Mouse (Mus musculus): ENCODE data around the gene Bub1. TPM values are rescaled to one million over a fixed set of nuclear protein-coding genes. Genes with fewer than 3 reads are reported as not detected.

Gene Bub1
- polyA plus RNA-seq, 1 experiment from 2014 or later = 38.8 TPM

- H3K4me2 ChIP-seq (replicated peaks; ENCODE audit: low read depth, low read length) = peak within 1 kb of the TSS; percentile 76
- H3K9me3 ChIP-seq (ENCODE audit: control insufficient read depth, low read length) = no peaks in the 10 kb centered on the region
- peak; percentile 80 for ATAC-seq (ENCODE audit: low FRiP score, low TSS enrichment)
- H3K9ac ChIP-seq (ENCODE audit: low read depth, low read length) = peak within 1 kb of the TSS; percentile 82
- peak within 1 kb of the TSS; percentile 77 for H3K4me3 ChIP-seq (ENCODE audit: low read length)
- H3K27me3 ChIP-seq (ENCODE audit: control insufficient read depth, insufficient read depth, low read length) = no peaks in the 10 kb centered on the region
- no peak within 1 kb of the TSS for H3K27ac ChIP-seq (ENCODE audit: low read depth, low read length)
- H3K4me1 ChIP-seq (ENCODE audit: control insufficient read depth, insufficient read depth, low read length) = peaks cover 20% of the 10 kb centered on the region
- no peaks in the 10 kb centered on the region for H3K36me3 ChIP-seq (ENCODE audit: control insufficient read depth, insufficient read depth, low read length)
- WGBS = 1% methylated on average over 40 of the region's 40 CpGs
Observed at GRCm38 (mm10) chr2:127788440-127789116, 43.1 kb downstream of the Bub1 start, which contains the start of gene Nphp1. Gene Nphp1, minus strand, starts transcription at chr2:127788897.

DNA sequence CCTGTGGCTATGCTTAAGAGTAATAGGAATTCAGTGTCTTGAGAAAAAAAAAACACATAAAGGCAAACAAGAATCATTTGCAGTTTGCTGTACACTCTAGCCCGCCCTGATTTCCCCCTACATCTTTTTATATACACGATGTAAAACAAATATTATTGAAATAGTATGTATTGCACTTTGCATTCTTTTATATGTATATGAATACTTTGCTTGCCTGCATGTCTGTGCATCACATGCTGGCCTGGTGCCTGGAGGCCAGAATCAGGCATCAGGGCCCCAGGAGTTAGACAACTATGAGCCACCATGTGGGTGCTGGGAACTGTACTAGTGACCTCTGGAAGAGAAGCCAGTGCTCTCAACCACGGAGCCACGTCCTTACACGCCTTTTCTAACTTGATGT is 44.4 kb downstream of the Bub1 start:
- H3K36me3 ChIP-seq (ENCODE audit: control insufficient read depth, insufficient read depth, low read length) = no peaks in the 10 kb centered on the region
- H3K4me3 ChIP-seq (ENCODE audit: low read length) = no peak overlapping the region
- H3K4me1 ChIP-seq (ENCODE audit: control insufficient read depth, insufficient read depth, low read length) = peaks cover 17% of the 10 kb centered on the region
- no peak for ATAC-seq (ENCODE audit: low FRiP score, low TSS enrichment)
- no peaks in the 10 kb centered on the region for H3K9me3 ChIP-seq (ENCODE audit: control insufficient read depth, low read length)
- no peak overlapping the region for H3K27ac ChIP-seq (ENCODE audit: low read depth, low read length)
- H3K27me3 ChIP-seq (ENCODE audit: control insufficient read depth, insufficient read depth, low read length) = no peaks in the 10 kb centered on the region
- no peak overlapping the region for H3K9ac ChIP-seq (ENCODE audit: low read depth, low read length)
- WGBS = 89% methylated on average over 5 of the region's 5 CpGs
- no peak overlapping the region for H3K4me2 ChIP-seq (replicated peaks; ENCODE audit: low read depth, low read length)

DNA sequence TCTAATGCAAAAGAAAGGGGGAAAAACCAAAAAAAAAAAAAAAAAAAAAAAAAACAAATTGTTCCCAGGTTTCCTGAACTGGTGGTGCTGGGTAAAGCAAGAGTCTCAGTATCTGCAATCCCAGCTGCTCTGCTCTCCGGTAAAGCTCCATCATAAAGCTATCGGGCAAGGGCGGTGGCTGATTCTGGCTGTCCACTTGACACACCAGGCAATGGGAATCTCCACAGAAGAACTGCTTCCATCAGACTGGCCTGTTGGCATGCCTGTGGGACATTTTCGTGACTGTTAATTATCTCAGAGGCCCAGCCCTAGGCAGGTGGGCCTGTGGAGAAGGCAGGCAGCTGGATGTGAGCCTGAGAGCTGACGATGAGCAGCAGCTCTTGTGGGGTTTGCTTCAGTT is 53.2 kb downstream of the Bub1 start:
- no peaks in the 10 kb centered on the region for H3K9me3 ChIP-seq (ENCODE audit: control insufficient read depth, low read length)
- ATAC-seq (ENCODE audit: low FRiP score, low TSS enrichment) = no peak

GRCm38 (mm10) chr2:127775013-127775412 is 56.7 kb downstream of the Bub1 start:
- no peak overlapping the region for H3K4me3 ChIP-seq (ENCODE audit: low read length)
- no peak for ATAC-seq (ENCODE audit: low FRiP score, low TSS enrichment)
- no peaks in the 10 kb centered on the region for H3K27me3 ChIP-seq (ENCODE audit: control insufficient read depth, insufficient read depth, low read length)
- no peaks in the 10 kb centered on the region; the same call in 1 of the 2 replicates for H3K4me1 ChIP-seq (ENCODE audit: control insufficient read depth, insufficient read depth, low read length)
- no peak overlapping the region for H3K4me2 ChIP-seq (replicated peaks; ENCODE audit: low read depth, low read length)
- H3K9me3 ChIP-seq (ENCODE audit: control insufficient read depth, low read length) = no peaks in the 10 kb centered on the region
- no peak overlapping the region for H3K9ac ChIP-seq (ENCODE audit: low read depth, low read length)
- WGBS = 58% methylated on average over 3 of the region's 3 CpGs
- H3K27ac ChIP-seq (ENCODE audit: low read depth, low read length) = no peak overlapping the region
- peaks cover 22% of the 10 kb centered on the region; the same call in 1 of the 2 replicates for H3K36me3 ChIP-seq (ENCODE audit: control insufficient read depth, insufficient read depth, low read length)

More for the DNA sequence above, 53.2 kb downstream of the Bub1 start:
- H3K4me2 ChIP-seq (replicated peaks; ENCODE audit: low read depth, low read length) = no peak overlapping the region
- WGBS = 85% methylated on average over 5 of the region's 5 CpGs
- H3K4me3 ChIP-seq (ENCODE audit: low read length) = no peak overlapping the region
- no peaks in the 10 kb centered on the region; the same call in 1 of the 2 replicates for H3K4me1 ChIP-seq (ENCODE audit: control insufficient read depth, insufficient read depth, low read length)
- H3K36me3 ChIP-seq (ENCODE audit: control insufficient read depth, insufficient read depth, low read length) = peaks cover 11% of the 10 kb centered on the region; the same call in 1 of the 2 replicates
- H3K9ac ChIP-seq (ENCODE audit: low read depth, low read length) = no peak overlapping the region
- H3K27ac ChIP-seq (ENCODE audit: low read depth, low read length) = no peak overlapping the region
- no peaks in the 10 kb centered on the region for H3K27me3 ChIP-seq (ENCODE audit: control insufficient read depth, insufficient read depth, low read length)

GRCm38 (mm10) chr2:127774578-127774941 is 57.1 kb downstream of the Bub1 start:
- no peaks in the 10 kb centered on the region for H3K9me3 ChIP-seq (ENCODE audit: control insufficient read depth, low read length)
- no peak overlapping the region for H3K4me2 ChIP-seq (replicated peaks; ENCODE audit: low read depth, low read length)
- no peak overlapping the region for H3K9ac ChIP-seq (ENCODE audit: low read depth, low read length)
- 50% methylated on average over 1 of the region's 1 CpGs for WGBS
- H3K36me3 ChIP-seq (ENCODE audit: control insufficient read depth, insufficient read depth, low read length) = peaks cover 22% of the 10 kb centered on the region; the same call in 1 of the 2 replicates
- ATAC-seq (ENCODE audit: low FRiP score, low TSS enrichment) = no peak
- no peak overlapping the region for H3K27ac ChIP-seq (ENCODE audit: low read depth, low read length)
- no peaks in the 10 kb centered on the region; the same call in 1 of the 2 replicates for H3K4me1 ChIP-seq (ENCODE audit: control insufficient read depth, insufficient read depth, low read length)
- H3K27me3 ChIP-seq (ENCODE audit: control insufficient read depth, insufficient read depth, low read length) = no peaks in the 10 kb centered on the region
- H3K4me3 ChIP-seq (ENCODE audit: low read length) = no peak overlapping the region

DNA sequence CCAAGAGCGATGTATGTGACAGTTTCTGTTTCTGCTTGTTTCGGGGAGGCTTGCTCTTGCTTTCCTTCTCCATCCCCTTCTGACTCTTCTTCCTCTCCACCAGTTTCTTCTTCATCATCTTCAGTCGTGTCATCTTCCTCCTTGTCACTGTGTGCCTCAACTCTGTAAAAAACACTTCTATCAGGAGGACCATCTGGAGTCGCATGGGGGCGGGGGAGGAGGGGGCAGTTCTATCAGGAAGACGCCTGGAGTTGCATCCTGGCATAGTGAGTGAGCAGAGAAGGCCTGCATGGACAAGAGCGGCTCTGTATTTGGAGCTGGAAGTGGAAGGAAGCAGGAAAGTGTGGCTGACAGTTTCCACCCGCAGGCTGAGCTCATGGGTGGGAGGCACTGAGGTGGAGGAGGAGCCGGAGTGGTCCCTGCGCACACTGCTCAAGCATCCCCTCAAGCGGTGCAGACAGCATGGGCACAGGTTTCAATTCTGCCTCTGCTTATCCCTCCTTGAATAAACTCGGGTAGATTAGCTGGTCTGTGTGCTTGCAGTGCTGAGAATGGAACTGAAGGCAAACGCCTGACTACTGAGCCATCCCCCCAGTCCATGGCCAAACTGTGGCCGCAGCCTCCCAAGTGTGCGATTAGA is 57.6 kb downstream of the Bub1 start:
- Histone ChIP-seq H3K9me3 (ENCODE audit: control insufficient read depth, low read length) (no peaks in the 10 kb centered on the region), H3K36me3 (ENCODE audit: control insufficient read depth, insufficient read depth, low read length) (peaks cover 25% of the 10 kb centered on the region; the same call in 1 of the 2 replicates), H3K27me3 (ENCODE audit: control insufficient read depth, insufficient read depth, low read length) (no peaks in the 10 kb centered on the region), H3K4me2 (replicated peaks; ENCODE audit: low read depth, low read length) (no peak overlapping the region), H3K27ac (ENCODE audit: low read depth, low read length) (no peak overlapping the region), H3K4me1 (ENCODE audit: control insufficient read depth, insufficient read depth, low read length) (no peaks in the 10 kb centered on the region; the same call in 1 of the 2 replicates), H3K4me3 (ENCODE audit: low read length) (no peak overlapping the region), H3K9ac (ENCODE audit: low read depth, low read length) (no peak overlapping the region)
- no peak for ATAC-seq (ENCODE audit: low FRiP score, low TSS enrichment)
- WGBS = 51% methylated on average over 15 of the region's 15 CpGs

GRCm38 (mm10) chr2:127761587-127761986 is 70.1 kb downstream of the Bub1 start:
- 94% methylated on average over 5 of the region's 5 CpGs for WGBS
- H3K4me1 ChIP-seq (ENCODE audit: control insufficient read depth, insufficient read depth, low read length) = peaks cover 8% of the 10 kb centered on the region
- peaks cover 18% of the 10 kb centered on the region for H3K36me3 ChIP-seq (ENCODE audit: control insufficient read depth, insufficient read depth, low read length)
- ATAC-seq (ENCODE audit: low FRiP score, low TSS enrichment) = no peak
- H3K4me3 ChIP-seq (ENCODE audit: low read length) = no peak overlapping the region
- H3K4me2 ChIP-seq (replicated peaks; ENCODE audit: low read depth, low read length) = no peak overlapping the region
- H3K27ac ChIP-seq (ENCODE audit: low read depth, low read length) = no peak overlapping the region
- no peaks in the 10 kb centered on the region for H3K27me3 ChIP-seq (ENCODE audit: control insufficient read depth, insufficient read depth, low read length)
- H3K9ac ChIP-seq (ENCODE audit: low read depth, low read length) = no peak overlapping the region
- H3K9me3 ChIP-seq (ENCODE audit: control insufficient read depth, low read length) = no peaks in the 10 kb centered on the region

GRCm38 (mm10) chr2:127760429-127761000 is 71.2 kb downstream of the Bub1 start:
- H3K9ac ChIP-seq (ENCODE audit: low read depth, low read length) = no peak overlapping the region
- no peak overlapping the region for H3K4me2 ChIP-seq (replicated peaks; ENCODE audit: low read depth, low read length)
- WGBS = 77% methylated on average over 10 of the region's 10 CpGs
- H3K4me1 ChIP-seq (ENCODE audit: control insufficient read depth, insufficient read depth, low read length) = peaks cover 8% of the 10 kb centered on the region
- H3K9me3 ChIP-seq (ENCODE audit: control insufficient read depth, low read length) = no peaks in the 10 kb centered on the region
- no peak overlapping the region for H3K27ac ChIP-seq (ENCODE audit: low read depth, low read length)
- no peaks in the 10 kb centered on the region for H3K27me3 ChIP-seq (ENCODE audit: control insufficient read depth, insufficient read depth, low read length)
- peaks cover 18% of the 10 kb centered on the region for H3K36me3 ChIP-seq (ENCODE audit: control insufficient read depth, insufficient read depth, low read length)
- no peak overlapping the region for H3K4me3 ChIP-seq (ENCODE audit: low read length)
- no peak for ATAC-seq (ENCODE audit: low FRiP score, low TSS enrichment)

- Histone ChIP-seq H3K9ac (ENCODE audit: low read depth, low read length) (no peak overlapping the region), H3K9me3 (ENCODE audit: control insufficient read depth, low read length) (no peaks in the 10 kb centered on the region), H3K4me1 (ENCODE audit: control insufficient read depth, insufficient read depth, low read length) (peaks cover 8% of the 10 kb centered on the region), H3K27ac (ENCODE audit: low read depth, low read length) (no peak overlapping the region), H3K4me2 (replicated peaks; ENCODE audit: low read depth, low read length) (no peak overlapping the region), H3K27me3 (ENCODE audit: control insufficient read depth, insufficient read depth, low read length) (no peaks in the 10 kb centered on the region), H3K4me3 (ENCODE audit: low read length) (no peak overlapping the region), H3K36me3 (ENCODE audit: control insufficient read depth, insufficient read depth, low read length) (peaks cover 18% of the 10 kb centered on the region)
- no peak for ATAC-seq (ENCODE audit: low FRiP score, low TSS enrichment)
- WGBS = 90% methylated on average over 6 of the region's 6 CpGs
Observed at GRCm38 (mm10) chr2:127760014-127760413, 71.7 kb downstream of the Bub1 start.

Measured in kidney, embryonic 14.5 days (tissue).